Mouse (Mus musculus) left cerebral cortex, postnatal 25 days (tissue): ENCODE data around the gene Gfpt1. TPM values are rescaled to one million over a fixed set of nuclear protein-coding genes. Genes with fewer than 3 reads are reported as not detected.
"Not testable (repeated sequence)": the region's sequence is repeated elsewhere in the genome, so short reads cannot be mapped to it uniquely, and the experiment has no call there.

Experiments used
- DNase-seq, 2 experiments: peaks; one replicate each; pipeline ENCODE4 v3.0.0; 2022; ENCODE audit warnings: low spot score in 2 of 2, mixed read lengths in 1 of 2
- intact Hi-C: fragments of 180-260 bp; cut with DNase I; formaldehyde crosslinking; loops from one replicate; pipeline ENCODE4 v1.15.1; 2025
- total RNA-seq, 2 experiments: library from RNA; stranded (reverse); gene quantifications; 2 replicates each; pipeline ENCODE4 v1.2.3; 2021

The Gfpt1 gene
- total RNA-seq, 2 experiments from 2014 or later: 53.6 to 56.9 TPM

DNA sequence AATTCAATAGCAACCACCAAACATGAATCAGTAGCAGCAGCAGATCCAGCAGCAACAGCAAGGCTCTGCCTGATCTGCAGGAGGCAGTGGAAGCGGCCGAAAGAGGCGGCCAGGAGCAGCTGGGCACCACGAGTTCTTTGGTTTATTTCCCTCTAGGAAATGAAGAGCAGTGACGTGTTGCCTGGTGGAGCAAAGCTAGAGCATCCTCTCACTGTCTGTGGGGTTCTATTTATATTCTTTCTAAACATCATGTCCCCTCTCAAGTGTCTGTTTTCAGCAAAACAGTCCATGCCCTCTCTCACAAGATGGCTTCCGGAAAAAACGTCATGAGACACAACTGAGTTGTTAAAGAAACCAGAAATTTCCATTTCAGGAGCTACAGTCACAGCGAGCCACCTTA lies 3.5 kb upstream of the Gfpt1 start:
- intact Hi-C loops: no loop called here
- no peak for DNase-seq

DNA sequence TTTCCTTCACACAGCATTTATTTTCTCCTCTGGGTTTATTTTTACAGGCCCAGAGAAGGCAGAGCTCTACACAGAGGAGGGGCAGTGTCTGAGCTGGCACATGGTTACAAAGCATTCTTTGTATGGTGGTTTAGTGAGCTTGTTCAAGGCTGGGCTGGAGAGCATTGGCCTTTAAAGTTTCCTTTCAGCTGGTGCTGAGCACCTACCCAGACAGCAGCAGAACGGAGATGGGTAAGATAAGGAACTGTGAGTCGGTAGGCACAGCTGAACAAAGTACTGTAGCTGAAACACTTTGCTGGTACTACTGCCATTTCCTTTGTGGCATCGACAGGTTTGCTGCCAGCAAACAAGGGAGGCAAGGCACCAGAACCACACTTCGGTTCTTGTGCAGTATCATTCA lies 1.7 kb upstream of the Gfpt1 start:
- intact Hi-C loops: no loop called here
- peak; percentile 32 to 51 for DNase-seq

DNA sequence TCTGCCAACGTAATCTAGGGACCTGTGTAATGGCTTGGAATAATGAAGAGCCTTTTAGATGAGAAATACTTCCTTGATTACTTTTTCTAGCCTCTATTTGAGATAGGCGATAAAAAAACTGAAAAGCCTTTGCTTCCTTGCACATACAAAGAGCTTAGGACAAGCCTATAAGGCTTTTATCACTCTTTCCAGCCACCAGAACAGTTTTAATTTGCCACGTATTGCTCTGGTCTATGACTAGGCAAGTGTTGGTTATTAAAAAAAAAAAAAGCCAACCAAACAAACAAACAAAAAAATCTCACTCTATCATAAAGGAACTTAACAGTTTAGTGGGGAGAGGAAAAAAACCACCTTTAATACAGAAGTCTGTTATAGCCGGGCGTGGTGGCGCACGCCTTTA lies 1.2 kb upstream of the Gfpt1 start:
- intact Hi-C loops: no loop called here
- DNase-seq: no peak

DNA sequence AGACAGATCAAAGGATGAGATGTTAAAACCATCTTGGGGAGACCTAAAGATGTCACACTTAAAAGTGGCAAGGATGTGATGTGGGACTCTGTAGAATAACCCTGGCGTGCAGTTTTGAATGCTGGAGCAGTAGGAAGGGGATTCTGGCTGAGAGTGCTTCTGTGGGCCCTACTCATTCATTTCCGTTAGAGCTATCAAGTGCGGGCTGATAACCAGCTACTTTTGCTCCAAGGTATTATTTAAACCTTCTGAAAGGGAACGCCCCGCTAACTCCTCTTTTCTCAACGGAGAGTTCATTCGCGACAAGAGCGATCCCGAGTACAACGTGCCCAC lies 676 bp upstream of the Gfpt1 start:
- DNase-seq: no peak
- intact Hi-C loops: no loop called here

DNA sequence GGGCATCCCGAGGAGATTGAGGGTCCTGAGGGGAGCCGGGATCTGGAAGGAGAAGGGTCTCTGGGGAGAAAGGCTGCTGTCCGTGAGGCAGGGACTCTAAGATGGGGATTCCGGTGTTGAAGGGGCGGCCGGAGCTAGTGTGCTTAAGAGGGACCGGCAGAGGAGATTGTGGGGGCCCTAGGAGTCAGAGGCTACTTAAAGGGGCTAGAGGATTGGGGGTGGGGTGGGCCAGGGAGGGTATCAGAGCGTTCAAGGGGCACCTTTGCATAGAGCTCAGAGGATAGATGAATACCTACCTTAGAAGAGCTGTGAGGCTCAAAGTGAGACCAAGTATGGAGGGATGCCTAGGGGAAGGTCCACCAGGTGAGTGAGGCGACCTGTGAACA lies 478 bp downstream of the Gfpt1 start:
- no peak for DNase-seq
- intact Hi-C loops: no loop called here

DNA sequence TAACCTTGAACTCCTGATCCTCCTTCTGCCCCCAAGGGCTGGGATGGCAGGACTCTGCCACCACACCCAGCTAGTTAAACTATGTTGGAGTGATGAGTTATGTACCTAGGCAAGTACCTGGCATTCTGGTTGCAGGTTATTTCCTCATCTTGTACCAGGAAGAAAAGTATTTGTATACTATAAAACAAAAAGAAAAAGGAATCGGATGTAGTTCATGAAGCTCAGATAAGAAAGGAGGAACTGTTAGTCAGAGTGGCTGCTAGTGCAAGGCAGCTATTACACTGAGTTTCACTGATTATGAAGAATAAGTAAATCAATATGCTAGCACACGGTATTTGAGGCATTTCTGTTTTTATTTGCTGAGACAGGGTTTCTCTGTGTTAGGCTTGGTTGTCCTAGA lies 2.2 kb downstream of the Gfpt1 start:
- intact Hi-C loops: no loop called here
- DNase-seq: no peak

DNA sequence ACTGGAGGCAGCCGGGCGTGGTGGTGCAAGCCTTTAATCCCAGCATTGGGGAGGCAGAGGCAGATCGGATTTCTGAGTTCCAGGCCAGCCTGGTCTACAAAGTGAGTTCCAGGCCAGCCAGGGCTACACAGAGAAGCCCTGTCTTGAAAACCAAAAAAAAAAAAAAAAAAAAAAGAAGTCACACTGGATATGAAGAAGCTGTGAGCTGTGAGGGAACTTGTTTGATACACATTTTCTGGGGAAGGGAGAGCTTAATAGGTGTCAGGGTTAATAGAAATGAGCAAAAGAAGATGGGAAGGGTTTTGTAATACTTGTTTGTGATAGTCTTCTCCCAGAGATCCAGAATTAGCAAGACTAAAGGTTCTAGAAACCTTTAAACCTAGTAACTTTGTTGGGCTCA lies 2.9 kb downstream of the Gfpt1 start:
- intact Hi-C loops: no loop called here
- DNase-seq: no peak

DNA sequence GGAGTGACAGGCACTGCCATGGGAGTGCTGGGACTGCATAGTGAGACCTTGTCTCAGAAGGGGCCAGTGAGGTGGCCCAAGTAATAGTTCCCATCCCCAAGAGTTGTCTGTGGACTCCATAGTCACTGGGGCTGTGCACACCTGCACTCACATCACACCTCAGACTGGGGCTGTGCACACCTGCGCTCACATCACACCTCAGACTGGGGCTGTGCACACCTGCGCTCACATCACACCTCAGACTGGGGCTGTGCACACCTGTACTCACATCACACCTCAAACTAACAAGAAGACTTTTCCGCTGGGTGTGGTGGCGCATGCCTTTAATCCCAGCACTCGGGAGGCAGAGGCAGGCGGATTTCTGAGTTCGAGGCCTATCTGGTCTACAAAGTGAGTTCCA lies 6.1 kb downstream of the Gfpt1 start:
- intact Hi-C loops, DNase-seq: not testable (repeated sequence)

DNA sequence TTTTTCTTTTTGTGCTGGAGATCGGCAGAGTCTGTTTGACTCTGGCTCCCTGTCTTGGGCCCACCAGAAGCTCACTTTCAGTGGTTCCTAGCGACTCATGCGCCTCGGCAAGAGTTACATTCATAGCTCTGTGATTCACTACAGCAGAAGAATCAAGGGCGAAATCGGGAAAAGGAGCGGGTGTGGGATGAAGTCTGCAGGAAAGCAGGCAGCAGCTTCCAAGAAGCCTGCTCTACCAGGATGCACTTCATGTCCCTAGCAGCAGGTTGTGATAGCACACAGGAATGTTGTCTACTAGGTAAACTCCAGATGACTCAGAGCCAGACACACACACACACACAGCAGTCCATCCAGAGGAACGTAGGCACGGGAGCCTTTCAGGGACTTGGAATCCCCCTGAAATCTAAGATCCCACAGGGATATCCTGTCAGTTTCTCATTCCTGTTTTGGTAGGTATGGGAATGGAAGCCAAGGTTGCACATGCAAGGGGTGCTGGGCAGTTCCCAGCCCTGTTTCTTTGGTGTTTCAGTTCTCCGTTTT lies 9.3 kb downstream of the Gfpt1 start:
- intact Hi-C loops: no loop called here

DNA sequence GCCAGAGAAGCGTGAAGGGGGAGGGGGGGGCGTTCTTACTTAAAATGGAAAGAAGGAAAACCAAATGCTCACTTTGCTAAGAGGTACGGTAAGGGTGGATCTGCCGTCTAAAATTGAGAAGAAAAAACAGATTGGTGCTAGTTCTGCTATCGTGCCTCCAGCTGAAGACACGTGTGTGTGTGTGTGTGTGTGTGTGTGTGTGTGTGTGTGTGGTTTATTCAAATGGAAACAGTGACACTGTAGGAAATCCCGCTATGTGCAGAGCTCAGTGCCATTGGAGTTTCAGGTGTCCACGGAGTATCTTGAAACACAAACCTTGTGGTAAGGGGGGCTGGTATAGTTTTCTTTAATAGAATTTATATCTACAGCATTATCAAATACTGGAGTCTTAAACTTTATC lies 11.5 kb downstream of the Gfpt1 start:
- intact Hi-C loops: no loop called here
- no peak for DNase-seq

More for the DNA sequence above, 9.3 kb downstream of the Gfpt1 start:
- peak in 1 of 2 experiments; percentile 72 for DNase-seq

DNA sequence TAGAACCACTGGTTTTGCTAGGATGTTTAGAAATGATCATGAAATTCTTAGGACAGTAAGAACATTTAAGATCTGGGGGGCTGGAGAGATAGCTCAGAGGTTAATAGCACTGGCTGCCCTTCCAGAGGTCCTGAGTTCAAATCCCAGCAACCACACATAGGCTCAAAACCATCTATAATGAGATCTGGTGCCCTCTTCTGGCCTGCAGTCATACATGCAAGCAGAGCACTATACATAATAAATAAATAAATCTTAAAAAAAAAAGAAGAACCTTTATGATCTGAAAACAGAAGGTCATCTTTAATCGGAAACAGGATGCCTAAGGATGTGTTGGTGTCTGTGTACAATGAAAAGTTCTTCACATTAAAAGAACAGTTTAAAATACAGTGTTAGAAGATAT lies 17.1 kb downstream of the Gfpt1 start:
- DNase-seq: no peak
- intact Hi-C loops: no loop called here

DNA sequence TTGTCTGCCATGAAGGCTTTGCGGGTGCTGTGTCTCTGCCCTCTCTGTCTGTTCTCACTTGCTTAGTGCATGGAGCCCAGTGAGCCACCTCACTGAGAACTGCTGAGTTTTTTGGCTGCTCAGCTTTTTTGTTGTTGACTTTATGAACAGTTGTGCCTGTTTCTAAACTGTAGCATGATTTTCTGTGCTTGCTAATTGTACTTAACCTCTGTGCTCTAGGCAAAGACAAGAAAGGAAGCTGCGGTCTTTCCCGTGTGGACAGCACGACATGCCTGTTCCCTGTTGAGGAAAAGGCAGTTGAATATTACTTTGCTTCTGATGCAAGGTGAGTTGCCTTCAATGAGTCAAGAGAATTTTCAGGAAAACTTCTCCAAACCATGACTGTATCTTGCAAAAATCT lies 20.9 kb downstream of the Gfpt1 start:
- no peak for DNase-seq
- intact Hi-C loops: no loop called here

DNA sequence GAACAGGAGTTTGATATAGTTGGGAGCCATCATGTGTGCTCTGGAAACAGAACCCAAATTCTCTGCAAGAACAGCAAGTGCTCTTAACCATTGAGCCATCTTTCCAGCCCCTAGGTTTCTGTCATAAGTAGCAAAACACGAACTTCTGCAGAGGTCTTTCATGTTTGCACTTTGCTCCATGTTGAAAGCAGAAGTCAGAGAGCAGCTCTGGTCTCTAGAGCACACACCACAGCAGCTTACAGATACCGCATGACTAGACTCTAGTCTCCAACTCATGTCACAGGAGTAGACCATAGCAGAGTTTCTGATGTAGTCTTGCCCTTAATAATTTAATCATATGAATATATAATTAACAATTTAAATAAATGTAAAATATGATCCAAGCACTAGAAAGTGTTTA lies 25.6 kb downstream of the Gfpt1 start:
- intact Hi-C loops: no loop called here
- DNase-seq: no peak

DNA sequence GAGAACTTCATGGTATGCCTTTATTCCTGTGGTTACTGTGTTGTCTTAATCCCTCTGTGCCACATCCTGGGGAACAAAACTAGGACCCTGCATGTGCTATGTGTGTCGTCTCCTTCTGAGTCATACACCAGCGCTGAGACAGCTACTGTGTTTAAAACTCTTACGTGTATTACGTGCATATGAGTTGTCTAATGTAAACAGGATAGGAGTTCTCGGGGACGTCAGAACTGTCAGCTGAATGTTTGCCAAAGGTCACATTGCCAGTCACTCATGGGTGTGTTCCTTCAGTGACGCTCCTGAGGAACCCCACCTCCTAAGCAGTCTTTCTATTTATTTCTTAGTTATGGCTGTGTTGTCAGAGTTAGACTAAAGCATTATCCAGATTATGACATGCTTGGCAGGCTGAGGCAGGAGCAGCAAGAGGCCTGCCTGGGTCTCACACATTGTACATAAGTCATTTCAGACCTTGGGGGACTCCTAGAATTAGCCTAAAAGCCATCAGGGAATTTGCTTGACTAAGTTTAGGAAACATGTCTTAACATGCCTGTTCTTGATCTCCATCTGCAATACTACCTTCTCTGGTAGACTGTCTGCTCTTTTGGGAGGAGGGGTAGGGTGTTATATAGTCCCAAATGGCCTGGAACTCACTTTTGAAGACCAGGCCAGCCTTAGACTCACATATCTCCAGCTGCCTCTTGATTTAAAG lies 26.7 kb downstream of the Gfpt1 start:
- intact Hi-C loops: no loop called here

DNA sequence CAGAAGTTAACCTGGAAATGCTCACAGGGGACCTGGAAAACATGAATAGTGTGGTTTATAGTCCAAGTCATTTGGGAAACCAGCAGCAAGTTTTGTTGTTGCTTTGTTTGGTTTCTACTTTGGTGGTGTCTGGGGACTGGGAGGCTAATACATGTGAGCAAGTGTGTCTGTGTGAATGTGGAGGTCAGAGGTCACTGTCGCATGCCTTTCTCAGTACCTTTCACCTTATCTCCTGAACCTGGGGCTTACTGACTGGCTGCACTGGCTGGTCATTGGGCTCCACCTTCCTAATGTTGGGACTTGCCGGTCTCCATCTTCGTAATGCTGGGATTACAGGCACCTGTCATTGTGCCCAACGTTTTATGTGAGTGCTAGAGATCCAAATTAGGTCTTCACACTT lies 28.0 kb downstream of the Gfpt1 start:
- intact Hi-C loops: no loop called here
- DNase-seq: no peak

More for the DNA sequence above, 26.7 kb downstream of the Gfpt1 start:
- DNase-seq: no peak

DNA sequence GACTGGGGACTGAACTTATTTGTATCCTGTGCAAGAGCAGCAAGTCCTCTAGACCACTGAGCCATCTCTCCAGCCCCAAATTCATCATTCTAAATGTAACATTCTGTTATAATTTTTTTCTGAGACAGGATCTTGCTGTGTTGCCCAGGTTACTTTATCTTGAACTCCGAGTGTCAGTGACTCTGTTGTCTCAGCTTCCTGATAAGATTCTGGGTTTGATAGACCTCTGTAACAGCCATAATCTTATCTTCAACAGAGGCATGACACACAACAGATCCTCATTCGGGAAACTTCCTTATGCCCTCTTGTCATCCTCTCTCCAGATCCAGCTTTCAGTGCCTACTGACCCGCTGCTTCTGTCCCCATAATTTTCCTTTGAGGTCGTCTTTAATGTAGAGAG lies 30.1 kb downstream of the Gfpt1 start:
- intact Hi-C loops: no loop called here
- no peak for DNase-seq

DNA sequence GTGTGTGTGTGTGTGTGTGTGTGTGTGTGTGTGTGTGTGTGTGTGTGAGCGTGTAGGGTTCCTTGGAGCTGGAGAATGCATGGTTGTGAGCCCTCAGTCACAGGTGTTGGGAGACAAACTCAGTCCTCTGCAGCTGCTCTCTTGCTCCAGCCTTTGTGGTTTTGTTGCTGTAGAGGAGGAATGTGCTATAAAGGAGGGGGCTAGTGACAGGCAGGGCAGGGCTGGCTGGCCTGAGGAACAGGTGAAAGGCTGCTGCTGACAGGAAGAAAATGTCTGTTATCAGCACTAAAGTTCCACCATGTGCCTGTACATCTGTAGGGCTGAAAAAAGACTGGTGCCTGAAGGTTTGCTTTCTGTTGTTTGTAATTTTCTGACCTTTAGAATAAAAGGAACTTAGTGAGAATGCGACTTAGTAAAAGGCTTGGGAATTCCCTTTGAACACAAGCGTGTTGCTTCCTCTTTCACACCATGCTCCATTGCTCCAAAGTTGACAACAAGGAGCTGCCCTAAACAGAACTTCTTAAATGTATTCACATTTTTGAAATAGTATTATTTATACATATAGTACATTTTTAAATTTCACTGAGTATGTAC lies 32.5 kb downstream of the Gfpt1 start:
- intact Hi-C loops: no loop called here
- DNase-seq: no peak

DNA sequence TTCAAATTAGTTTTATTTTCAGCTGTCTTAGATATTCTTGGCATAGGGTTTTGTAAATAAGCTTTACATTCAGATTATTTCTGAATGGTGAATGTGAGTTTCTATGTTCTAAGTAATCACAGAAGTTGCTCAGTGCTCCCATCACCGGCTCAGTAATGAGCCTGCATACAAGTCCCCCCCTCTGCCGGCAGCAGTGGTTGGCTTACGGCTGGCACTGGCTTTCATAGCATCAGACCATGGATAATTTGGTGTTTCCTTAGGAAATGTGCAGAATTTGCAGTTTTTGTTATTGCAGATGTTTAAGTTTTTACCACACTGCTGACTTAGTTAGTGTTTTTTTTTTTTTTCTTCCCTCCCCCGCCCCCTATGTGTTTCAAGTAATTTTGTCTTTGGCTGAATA lies 36.8 kb downstream of the Gfpt1 start:
- no peak for DNase-seq
- intact Hi-C loops: no loop called here

DNA sequence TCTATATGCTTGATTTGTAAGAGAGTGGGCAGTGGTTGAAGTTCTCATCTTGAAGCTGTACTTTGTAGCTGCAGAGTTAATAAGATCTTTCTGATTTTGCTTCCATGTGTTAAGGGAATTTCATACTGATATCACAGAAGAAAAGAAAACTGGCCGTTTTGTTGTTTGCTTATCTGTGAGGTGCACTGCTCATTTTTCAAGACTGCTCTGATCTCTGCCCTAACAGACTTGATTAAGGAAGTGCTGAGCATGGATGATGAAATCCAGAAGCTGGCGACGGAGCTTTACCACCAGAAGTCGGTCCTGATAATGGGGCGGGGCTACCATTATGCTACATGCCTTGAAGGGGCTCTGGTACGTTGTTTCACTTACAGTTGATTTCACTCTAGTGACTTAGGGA lies 42.4 kb downstream of the Gfpt1 start:
- no peak for DNase-seq
- intact Hi-C loops: no loop called here

DNA sequence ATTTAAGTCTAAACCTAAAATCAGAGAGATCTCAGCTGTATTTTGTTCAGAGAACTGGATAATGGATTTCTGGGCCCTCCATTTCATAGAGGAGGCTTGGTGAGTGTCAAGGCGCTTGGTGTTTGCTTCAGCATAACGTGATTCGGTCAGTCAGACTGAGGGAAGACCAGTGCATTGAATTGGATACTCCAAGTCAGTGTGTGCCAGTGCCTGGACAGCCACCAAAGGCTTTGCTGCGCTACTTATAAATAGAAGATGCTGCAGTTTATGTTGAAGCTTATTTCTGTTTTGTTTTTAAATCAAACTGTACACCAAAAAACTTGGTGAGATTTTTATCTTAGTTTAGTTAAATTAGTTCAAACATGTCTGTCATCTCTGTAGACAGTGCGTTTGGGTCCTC lies 45.7 kb downstream of the Gfpt1 start:
- intact Hi-C loops: no loop called here
- DNase-seq: no peak

DNA sequence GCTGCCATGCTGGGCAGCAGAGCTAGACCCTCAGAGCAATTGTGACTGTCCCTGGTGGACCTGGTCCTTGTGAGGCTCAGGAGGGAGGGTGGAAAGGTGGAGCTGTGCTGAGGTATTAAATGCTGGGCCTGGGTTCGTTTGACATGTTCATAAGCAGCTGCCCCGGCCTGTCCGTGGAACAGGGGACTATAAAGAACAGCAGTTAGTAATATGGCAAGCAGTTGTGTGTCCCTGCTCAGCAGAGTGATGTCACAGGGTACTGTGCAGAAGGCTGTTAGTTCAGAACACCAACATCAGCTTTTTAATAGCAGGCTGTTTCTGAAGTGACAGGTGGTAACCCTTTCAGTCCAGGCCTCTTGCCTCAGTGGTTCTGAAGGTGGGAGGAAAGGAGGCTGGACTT lies 48.2 kb downstream of the Gfpt1 start:
- intact Hi-C loops: no loop called here
- DNase-seq: no peak

DNA sequence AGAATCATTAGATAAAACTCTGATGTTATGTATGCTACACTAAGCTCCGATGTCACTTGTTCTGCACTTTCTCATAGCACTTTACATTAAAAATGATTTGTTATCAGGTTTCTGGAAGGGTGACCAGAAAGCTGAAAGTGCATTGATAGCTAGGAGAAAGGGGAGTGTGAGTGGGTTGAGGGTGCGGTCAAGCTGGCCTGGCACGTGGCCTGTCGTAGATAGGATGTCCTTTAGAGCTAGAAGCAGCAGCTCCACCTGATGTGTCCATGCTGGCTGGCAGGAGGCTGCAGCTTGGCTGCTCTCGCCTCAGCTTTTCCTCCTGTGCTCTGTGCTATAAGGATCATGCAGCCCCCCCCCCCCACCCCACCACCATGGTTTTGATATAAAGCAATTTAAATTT lies 49.8 kb downstream of the Gfpt1 start:
- no peak for DNase-seq
- intact Hi-C loops: no loop called here
